ENCODE assay signal across 18 mouse cellular contexts in the genomic region with DNA sequence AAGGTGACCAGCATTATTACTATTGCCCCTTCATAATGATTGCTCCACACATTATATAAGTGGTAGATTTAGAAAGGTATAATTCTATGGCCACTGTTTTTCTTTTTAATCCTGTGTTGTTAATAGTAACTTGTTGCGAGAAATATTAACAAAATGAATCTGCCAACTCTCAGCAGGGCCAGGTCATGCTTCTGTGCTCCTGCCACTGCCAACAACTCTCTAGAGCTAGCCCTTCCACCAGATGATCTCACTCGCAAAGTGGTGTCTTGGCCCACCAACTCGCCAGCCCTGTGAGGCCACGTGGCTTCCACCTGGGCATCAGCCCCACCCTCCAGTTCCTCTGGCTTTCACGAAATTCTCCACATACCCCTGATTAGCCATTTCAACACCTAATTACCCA.
"Had no signal": no experiment of that assay in that cellular context is flagged by ENCODE, and none has a peak within 500 bp of the region (broad histone marks: within the 10 kb centered on the region; RNA-seq: fewer than 3 reads in every experiment).

No protein-coding gene starts in this region.

- H3K27ac ChIP-seq: midbrain, embryonic 10.5 days; midbrain, embryonic 12.5 days; neural tube, embryonic 13.5 days; neural tube, embryonic 15.5 days had no signal

- H3K4me2 ChIP-seq: lung, embryonic 14.5 days; midbrain, embryonic 12.5 days; neural tube, embryonic 13.5 days; neural tube, embryonic 15.5 days had no signal

- H3K4me3 ChIP-seq: midbrain, embryonic 10.5 days; midbrain, embryonic 12.5 days; myocyte; neural tube, embryonic 13.5 days; neural tube, embryonic 15.5 days had no signal

- H3K9ac ChIP-seq: lung, embryonic 14.5 days; midbrain, embryonic 12.5 days; neural tube, embryonic 13.5 days; neural tube, embryonic 15.5 days had no signal

- DNase-seq: lung, embryonic 14.5 days; lung, postnatal 10 days; lung, postnatal 4 days; midbrain, embryonic 14.5 days; retina, postnatal 1 day; right cerebral cortex, adult 18-20 months; right cerebral cortex, postnatal 25 days; right cerebral cortex, postnatal 4 days; spleen, adult 18-20 months; thymus, adult 18-20 months; thymus, postnatal 14 days; thymus, postnatal 36 days had no signal

- H3K36me3 ChIP-seq: midbrain, embryonic 10.5 days; midbrain, embryonic 12.5 days; neural tube, embryonic 13.5 days; neural tube, embryonic 15.5 days had no signal

- ATAC-seq: midbrain, embryonic 16.5 days had no signal

- H3K27me3 ChIP-seq: midbrain, embryonic 12.5 days; neural tube, embryonic 13.5 days; neural tube, embryonic 15.5 days had no signal

- H3K9me3 ChIP-seq: midbrain, embryonic 10.5 days; midbrain, embryonic 12.5 days; neural tube, embryonic 13.5 days; neural tube, embryonic 15.5 days had no signal

- H3K4me1 ChIP-seq: midbrain, embryonic 10.5 days; midbrain, embryonic 12.5 days; neural tube, embryonic 13.5 days; neural tube, embryonic 15.5 days had no signal
